Mouse (Mus musculus) granulocyte monocyte progenitor cell, adult 5-6 weeks (primary cell): Measurements from ENCODE around the gene Ticam1. TPM values are rescaled to one million over a fixed set of nuclear protein-coding genes. Genes with fewer than 3 reads are reported as not detected.

Experiments
- ATAC-seq: replicated peaks from 2 replicates; pipeline ENCODE4 v1.8.0; 2016; ENCODE audit warnings: mild to moderate bottlenecking, moderate TSS enrichment, inconsistent platforms; ENCODE audit not compliant: poor library complexity, severe bottlenecking
- total RNA-seq, 2 experiments: library from RNA; stranded (forward) in 1 of 2; stranded (reverse) in 1 of 2; fragments of 200-712, 200-1000 nt in 1 of 2; fragments of >200 nt in 1 of 2; fragmentation: Nextera tagmentation in 1 of 2; gene quantifications; 2 replicates each; pipeline ENCODE4 v1.2.3; 2014 to 2017

Ticam1 gene
- total RNA-seq (2014; fragmentation: Nextera tagmentation) (8.2 and 14.5 TPM in 2 replicates), total RNA-seq (2017) (2.7 and 6.1 TPM in 2 replicates)

DNA sequence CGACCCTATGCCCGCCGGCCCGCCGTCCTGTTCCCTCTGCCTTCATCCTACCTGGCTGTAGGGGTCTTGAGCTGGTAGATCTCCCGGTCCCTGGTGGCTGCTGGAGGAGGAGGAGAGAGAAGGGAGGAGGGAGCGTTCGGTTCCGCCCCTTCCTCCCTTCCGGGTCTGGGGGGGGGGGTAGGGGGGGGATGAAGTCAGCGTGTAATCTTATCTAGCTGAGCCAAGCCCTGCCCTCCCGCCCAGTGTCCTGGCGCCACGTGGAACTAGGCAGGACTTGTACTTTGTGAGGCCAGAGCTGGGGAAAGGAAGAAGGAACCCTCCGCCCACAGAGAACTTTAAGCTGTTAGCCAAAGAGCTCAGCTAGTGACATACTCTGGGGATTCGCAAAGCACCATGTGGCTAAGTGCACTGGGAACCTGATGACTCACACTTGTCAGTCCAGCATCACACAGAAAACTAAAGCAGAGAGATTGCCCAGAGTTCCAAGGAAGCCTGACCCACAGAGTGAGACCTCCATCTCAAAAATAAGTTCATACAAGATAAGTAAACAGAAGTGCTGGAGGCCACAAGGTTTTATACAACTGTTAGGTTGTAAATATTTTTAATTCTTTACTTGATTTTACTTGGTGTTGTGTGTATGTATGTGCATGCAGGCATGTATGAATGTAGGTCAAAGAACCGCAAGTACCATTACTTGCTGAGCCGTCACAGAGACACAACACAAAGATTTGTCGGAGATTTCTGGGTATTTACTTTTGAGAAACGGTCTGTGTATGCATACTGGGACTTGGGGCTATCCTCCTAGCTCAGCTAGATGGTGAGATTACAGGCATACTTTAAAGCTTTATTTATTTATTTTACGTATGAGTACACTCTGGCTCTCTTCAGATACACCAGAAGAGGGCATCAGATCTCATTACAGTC lies at the start of gene Ticam1:
Ticam1 (minus strand) TSS at position 144 of the 924 bp plus-strand sequence.
- peak; percentile 83 for ATAC-seq

DNA sequence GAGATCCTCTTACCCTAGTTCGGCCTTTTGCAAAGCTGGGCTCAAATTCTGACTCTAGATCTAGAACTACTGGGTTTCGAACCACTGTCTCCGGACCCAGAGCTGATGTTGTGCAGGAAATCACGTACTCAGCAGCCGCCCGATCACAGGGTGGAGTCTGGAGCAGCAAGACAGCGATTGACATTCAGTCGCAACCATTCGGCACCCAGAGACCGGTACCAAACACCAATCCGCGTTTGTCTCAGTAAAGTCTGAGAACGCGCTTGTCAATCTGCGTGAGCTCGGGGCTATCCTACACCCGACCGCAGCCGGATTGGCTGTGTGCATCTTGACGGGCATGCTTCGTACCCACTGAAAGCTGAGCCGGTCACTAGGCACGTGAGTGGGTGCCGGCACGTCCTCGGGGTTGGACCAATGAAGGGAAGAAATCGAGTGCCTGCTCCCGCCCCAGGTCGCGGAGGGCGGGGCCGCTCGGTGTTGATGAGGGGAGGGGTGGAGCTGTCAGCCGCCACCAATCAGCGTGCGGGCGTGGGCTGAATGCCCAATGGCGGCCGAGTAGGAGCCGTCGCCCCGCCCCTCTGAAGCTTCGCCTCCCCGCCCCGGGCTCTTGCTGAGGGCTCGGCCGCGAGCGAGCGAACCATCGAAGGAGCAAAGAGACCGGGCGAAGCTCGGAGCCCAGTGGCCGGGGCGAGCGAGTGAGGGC lies 49.0 kb upstream of the Ticam1 start, which contains the start of gene Kdm4b:
Kdm4b (plus strand) TSS at position 613 of the 703 bp plus-strand sequence.
- peak; percentile 93 for ATAC-seq

DNA sequence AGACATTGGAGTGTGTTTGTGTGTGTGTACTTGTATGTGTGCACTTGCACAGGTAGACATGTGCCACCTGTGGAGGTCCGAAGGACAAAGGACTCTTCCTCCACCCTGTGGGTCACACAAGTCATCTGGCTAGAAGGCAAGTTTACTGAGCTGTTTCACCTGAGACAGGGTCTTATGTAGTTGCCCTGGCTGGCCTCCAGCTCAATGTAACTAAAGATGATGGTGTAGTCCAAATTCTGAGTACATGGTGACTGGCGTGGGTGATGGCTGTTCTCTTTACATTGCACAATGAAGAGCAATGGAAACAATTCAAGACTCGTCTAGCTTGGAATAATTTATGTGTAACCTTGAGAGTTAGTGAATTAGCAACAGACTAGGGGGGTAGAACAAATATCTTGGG lies 47.8 kb upstream of the Ticam1 start:
- ATAC-seq, result no peak

DNA sequence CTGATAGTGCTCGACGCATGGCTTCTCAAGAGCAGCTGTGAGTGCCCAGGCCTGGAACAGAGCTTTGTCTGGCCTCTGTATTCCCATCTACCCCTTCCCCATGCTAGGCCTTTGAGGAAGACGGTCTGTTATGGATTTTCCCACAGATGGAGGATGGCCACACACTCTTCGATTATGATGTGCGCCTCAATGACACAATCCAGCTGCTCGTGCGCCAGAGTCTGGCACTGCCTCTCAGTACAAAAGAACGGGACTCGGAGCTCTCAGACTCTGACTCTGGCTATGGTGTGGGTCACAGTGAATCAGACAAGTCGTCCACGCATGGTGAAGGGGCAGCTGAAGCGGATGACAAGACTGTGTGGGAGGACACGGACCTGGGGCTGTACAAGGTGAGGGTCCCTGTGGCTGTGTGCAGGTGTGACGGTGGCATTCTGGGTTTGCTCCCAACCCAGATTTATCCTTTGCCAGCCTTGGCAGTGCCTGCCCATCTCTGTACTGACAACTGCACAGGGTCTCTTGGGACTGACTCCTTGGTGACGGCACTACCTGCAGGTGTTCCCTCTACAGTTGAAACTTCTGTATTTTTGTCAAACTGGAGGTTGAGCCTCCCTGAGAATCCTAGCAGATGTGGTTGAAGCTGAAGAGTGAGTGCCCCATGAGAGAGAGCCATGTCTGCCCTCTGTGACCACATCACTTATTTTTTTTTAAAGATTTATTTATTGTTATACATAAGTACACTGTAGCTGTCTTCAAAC lies 32.8 kb upstream of the Ticam1 start:
- no peak for ATAC-seq

DNA sequence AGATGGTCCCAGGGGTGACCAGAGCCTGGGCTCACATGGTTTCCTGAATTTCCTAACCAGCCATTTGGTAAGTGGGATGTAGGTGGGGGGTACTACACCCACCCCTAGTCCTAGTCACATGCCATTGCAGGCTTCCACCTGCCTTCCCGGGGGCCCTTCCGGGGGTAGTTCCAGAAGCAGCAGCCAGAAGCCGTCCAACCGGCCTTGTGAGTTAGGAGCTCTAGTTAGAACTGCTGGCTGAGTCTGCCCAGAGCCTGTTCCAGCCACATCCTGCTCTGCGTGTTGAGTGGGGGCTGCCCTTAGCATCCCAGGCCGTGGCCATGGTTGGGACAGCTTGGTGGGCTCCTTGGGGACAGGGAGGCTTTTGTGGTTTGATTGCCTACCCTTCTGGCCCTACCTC lies 31.5 kb upstream of the Ticam1 start:
- no peak for ATAC-seq

DNA sequence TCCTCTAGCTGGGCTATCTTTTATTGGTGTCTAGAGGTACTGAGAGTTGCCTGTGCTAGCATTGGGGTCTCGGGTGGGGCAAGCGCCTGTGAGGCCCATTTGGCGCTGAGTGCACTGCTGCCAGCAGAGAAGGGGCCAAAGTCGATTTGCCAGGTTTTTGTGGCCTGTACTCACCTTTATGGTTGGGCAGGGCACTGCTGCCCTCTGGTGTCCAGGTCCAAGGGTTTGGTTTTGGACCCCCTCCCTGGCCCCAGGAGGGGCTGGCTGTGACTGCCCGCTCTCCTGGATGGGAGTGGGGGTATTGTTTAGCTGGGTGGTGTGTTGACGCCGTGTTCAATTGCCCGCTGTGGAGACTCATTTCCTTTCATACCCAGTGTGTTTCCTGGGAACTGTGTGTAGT lies 29.2 kb upstream of the Ticam1 start:
- no peak for ATAC-seq

DNA sequence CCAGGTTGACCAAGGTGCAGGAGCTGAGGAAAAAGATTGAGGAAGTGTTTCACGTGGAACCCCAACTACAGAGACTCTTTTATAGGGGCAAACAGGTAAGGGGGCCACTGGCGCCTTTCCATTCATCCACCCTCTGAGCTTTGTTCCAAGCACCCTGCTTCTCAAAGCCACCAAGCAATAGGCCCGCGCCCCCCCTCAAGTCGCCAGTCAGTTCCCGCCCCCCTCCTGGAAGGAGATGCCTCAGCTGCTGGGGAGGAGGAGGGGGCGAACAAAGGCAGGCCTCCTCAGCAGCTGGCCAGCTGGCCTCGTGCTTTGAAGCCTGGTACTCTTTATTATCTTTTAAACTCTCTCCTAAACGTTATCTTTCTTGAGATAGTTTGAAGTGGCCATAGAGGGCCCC lies 28.6 kb upstream of the Ticam1 start:
- ATAC-seq, result no peak

DNA sequence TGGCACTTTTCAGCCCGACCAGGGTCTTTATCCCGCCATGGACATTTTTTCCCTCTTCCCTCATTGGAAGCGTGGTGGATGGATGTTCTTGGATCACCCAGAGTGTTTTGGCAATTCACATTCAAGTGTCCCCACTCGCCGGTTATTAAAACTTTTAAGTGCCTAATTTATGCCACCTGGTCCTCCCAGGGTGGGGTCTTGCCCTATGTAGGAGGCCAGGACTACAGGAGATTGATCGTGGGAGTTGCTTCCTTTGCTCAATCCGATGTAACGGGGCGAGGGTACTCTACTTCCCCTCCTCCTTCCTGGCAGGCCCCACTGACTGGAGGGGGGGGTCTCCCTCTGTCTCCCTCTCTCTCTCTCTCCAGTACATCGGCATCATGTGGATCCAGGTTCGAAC lies 28.1 kb upstream of the Ticam1 start:
- no peak for ATAC-seq

DNA sequence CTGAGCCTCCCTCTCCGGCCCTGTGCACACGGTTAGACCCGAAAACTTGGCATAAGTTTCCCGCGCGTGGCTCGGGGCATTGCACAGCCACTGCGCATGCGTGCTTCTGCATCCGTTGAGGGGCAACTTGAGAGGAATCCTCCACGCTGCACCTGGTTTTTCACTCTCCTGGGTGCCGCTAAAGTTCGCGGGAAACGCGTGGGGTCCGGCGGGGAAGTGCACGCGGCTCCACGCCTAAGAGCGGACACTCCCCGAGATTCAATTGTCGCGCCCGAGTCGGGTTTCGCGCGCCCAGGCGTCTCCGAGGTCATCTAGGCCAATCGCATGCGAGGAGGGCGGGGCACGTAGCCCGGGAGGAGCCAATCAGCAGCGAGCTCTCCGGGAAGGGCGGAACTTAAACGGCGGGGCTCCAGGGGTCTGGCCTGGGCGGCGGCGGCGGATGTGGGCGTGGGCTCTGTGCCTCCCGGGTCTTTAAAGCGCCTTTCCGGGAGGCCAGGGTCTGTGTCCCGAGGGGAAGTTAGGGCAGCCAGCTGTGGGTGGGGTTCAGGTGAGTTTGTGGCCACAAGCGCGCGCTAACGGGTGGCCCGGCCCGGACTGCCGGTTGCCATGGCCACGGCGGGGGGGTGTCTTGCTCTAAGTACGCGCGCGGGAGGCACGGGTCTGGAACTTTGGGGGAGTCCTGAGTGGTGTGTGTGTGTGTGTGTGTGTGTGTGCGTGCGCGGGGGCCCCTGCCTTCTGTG lies 27.4 kb upstream of the Ticam1 start:
- ATAC-seq, result peak; percentile 82

DNA sequence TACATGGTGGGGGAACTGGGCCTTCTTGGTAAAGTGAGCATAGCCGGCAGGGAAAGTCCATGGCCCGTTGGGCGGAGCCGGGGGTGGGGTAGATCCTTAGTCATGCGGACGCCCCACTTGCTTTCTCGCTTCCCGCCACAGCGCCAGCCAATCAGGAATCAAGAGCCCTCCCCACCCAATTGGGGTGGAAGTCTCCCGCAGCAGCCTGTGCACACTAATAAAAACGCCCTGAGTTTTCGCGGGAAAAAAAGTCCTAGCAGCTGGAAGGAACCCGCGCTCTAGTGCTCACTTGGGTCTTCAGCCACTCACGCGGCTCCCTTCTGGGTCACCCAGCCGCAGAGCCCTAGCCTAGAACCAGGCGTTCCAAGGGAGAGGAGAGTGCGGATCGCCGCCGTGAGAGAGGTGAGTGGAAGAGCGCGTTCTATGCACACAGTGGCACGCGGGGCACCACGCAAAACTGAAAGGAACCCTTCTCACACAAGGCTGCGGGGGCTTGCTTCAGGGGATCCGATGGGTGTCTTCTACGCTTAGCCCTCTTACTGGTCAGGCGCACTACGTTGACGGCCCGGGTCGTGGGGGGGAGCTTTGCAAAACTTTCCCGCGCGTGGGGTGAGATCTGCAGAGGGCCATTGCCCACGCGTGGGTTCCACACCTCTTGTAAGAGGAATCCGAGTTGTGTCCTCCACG lies 26.7 kb upstream of the Ticam1 start, which contains the start of gene Uhrf1:
Uhrf1 (plus strand) TSS at position 162 of the 687 bp plus-strand sequence.
- peak; percentile 75 for ATAC-seq

DNA sequence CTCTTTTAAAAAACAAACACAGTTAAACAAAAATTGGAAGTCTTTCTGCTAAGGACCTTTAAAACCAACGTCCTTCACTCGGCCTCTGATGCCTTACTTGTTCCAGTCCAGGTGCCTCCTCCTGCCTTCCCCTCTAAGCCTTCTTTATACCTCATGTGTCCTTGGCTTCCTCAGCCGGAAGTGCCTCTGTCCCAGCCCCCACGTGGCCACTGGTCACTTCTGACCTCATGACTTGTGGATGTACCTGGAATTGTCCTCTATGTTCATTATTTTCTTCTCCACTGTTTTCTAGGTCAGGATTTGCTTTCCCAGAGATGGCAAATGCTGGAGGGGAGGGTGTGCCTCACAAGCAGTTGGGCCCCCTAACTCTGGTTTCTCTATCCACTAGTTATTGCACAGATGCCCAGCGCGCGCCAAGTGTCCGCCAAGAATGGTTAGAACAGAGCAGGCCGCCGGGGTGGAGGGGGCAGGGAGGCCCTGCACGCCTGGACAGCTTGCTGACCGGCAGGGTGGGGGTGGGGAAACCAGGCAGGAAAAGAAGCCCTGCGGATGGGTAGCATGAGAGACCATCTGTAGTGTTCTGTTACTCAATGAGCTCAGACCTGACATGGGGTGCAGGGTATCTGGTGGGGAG lies 25.9 kb upstream of the Ticam1 start:
- peak; percentile 16 for ATAC-seq

DNA sequence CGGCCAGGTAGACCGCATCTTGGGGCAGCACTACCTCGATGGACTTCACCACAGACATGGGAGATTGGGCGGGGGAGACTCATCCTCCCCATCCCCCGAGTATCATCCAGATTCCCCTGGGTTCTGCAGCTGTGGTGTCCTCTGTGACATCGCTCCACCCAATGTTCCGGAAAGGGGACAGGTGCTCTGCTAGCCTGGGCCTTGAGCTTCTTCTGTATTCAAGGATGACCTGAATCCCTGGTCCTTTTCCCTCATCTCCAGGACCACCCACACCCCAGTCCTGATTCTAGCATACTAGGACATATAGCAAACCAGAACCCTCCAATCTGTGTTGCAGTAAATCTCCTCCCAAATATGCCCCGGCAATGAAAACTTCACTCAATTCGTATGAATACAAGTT lies 23.6 kb upstream of the Ticam1 start, which contains the start of gene Arrdc5:
Arrdc5 (minus strand) TSS at position 101 of the 400 bp plus-strand sequence.
- no peak for ATAC-seq

DNA sequence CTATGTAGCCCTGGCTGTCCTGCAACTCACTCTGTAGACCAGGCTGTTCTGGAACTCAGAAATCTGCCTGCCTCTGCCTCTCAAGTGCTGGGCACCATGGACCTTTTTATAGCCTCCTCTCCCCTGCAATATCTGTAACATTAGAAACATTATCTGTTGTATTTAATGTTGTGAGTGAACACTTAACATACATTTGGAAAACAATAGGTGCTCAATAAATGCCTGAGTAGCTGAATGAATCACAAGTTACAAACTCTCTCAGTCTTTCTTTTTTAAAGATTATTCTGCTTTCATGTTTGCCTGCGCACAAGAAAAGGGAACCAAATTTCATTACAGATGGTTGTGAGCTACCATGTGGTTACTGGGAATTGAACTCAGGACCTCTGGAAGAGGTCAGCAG lies 21.7 kb upstream of the Ticam1 start:
- no peak for ATAC-seq

DNA sequence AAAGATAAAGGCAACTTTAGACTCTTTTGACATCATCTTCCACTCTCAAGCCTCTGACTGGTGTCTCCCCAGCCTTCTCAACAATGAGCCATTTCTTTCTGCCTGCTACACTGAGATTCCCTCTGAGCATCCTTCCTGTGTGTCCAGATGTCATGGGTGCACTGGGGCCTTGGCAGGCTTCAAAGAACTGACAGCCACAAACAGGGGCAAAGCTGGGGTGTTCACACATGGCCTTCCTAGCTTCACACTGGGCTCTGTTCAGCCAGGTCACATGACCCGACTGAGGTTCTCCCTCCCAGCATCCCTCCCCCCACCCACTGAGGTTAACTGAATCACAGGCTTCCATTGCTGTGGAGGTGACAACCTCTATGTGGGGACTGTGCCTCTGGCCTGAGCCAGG lies 19.6 kb upstream of the Ticam1 start:
- ATAC-seq, result no peak

DNA sequence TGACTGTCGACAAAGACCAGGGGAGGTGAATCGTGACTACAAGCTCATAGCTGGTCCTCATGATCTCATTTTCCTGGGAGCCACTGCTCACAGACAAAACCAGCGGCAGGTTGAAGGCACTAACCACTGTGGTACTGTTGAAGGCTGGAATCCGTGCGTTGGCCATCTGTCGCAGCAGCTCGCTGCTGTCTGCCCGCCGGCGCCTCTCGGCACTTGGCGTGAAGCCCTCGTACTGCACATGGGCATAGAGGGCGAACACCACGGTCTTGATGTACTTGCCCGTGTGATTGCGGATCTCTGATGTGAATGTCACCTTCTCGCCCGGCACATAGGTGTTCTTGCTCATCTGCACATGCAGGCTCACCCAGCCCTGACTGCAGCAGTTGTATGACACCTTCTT lies 17.7 kb upstream of the Ticam1 start:
- no peak for ATAC-seq

DNA sequence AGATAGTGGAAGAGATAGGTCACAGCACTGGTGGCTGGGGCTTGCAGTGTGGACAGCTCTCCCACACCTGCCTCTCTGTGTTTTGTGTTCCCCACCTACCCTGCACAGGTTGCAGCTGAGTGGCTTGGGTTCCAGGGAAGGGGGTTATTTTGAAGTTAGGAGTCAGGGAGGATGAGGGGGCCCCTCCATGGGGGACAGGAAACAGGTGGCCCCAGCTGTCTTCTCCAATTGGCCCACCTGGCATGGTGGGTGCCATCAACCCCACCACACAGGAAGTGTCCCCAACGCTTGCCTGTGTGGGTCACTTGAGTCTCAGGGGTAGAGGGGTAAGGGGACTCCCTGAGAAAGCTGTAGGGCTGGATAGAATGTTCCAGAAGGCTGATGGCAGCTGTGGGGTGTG lies 16.7 kb upstream of the Ticam1 start:
- no peak for ATAC-seq

DNA sequence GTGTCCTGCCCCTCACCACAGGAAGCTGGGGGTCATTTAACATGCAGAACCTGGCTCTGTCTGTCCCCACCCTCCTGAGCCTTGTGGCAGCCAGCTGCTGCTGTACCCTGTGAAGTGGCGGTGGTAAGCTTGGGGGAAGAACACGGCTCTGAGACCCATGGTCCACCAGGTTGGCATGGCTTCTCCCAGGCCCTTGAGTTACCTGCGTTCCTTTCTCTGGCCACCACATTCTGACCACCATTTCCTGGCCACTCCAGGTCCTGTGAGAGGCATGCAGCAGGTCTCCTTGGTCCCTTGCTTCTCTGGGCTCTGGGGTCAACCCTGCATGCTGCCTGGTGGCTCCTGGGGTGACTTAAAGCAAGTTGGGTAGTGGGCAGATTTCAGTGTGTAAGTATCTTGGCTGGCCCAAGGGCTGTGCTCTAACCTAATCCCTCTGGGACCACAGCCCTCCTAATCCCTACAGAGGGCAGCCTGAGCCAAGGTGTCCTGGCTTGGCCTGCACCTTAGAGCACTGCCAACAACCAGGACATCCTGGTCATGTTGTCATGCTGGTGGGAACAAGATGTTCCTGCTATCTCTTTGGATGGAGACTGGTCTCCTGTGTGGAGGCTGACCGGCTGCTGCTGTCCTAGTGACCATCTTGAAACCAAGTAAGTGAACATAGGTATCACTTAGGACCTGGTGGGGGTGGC lies 16.1 kb upstream of the Ticam1 start, which contains the start of gene Plin3:
Plin3 (minus strand) TSS at position 343 of the 692 bp plus-strand sequence.
- no peak for ATAC-seq

DNA sequence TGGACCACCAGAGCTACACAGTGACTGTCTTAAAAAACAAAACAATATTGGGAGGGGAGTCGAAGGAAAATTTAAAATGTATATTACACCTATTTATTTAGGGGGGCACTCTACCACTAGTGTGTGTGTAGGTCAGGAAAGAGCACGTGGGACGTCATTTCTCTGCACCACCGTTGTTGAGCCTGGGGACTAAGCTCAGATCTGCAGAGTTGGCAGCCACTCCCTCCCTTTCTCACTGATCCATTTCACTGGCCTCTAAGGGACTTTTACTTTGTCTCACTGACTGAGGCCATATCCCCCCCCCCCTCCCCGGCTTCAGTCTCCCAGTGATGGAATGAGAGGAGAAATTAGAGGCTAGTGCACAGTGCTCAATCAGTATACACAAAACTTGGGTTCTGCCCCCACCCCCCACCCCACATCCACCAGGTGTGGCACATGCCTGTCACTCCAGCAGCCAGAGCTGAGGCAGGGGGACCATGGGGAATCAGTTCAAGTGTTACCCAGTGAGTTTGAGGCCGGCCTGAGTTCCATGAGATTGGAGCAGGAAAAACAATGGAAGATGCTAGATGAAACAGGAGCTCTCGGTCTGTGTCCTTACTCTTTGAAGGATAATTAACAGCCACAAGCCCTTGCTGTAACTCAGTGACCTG lies 15.4 kb upstream of the Ticam1 start:
- no peak for ATAC-seq
